Mouse (Mus musculus): ENCODE measurements at regions not wholly inside any gene's neighbourhood (a gene's known extent, or its start where the extent isn't known, plus 50 kb on each side); places are given as distances from the start of the nearest gene placed in this dataset.

- DNase-seq (ENCODE audit: low spot score in 2 of 2) = peak; percentile 0 to 2
Observed at GRCm38 (mm10) chrY:43772246-43772645, 492.0 kb downstream of the Gm21739 start.

All from layer of hippocampus, postnatal 14 days (tissue).